Mouse (Mus musculus) ES-Bruce4 (cell line): ENCODE results near the gene Sfn.

ENCODE experiments used
- CTCF ChIP-seq: IDR thresholded peaks from one replicate; pipeline ENCODE4 v1.8.1; 2011; ENCODE audit warnings: low read depth, low read length
- POLR2A ChIP-seq: IDR thresholded peaks from one replicate; pipeline ENCODE4 v1.8.1; 2011; ENCODE audit warnings: low read length; ENCODE audit not compliant: insufficient read depth

DNA sequence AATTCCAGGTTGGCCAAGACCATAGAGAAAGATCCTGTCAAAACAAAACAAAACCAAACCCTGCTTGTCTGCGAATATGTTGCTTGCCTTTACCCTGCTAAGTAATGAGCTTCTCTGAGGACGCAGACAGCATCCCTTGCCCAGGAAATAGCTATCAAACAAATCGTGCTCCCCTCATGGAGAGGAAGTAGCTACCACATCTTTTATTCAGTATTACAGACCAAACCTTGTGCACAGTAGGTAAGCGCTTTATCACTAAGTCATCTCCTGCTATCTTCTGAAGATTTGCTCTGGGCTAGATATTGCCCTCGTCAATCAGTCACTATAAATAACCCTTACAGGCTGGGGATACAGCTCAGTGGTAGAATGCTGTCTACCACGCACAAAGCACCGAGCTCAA lies 27.2 kb upstream of the Sfn start:
- TF ChIP-seq POLR2A (no peak), CTCF (no peak)
